Mouse (Mus musculus): ENCODE measurements around the gene Fyb. TPM values are rescaled to one million over a fixed set of nuclear protein-coding genes. Genes with fewer than 3 reads are reported as not detected.

Gene Fyb
- polyA plus RNA-seq, 1 experiment: 97.3 TPM

- WGBS: 77% methylated on average over 1 of the region's 1 CpGs
- no peaks in the 10 kb centered on the region for H3K36me3 ChIP-seq (ENCODE audit: control insufficient read depth, insufficient read depth, low read length)
- no peak for TF ChIP-seq CTCF (IDR thresholded peaks at IDR 0.05; ENCODE audit: extremely low read depth, insufficient read length, insufficient replicate concordance, low read depth, low read length)
- no peak for TF ChIP-seq POLR2A (IDR thresholded peaks at IDR 0.05; ENCODE audit: low read depth, low read length)
These were observed 124.4 kb downstream of the Fyb start for GRCm38 (mm10) chr15:6647066-6647465.

GRCm38 (mm10) chr15:6648757-6649403 is 126.2 kb downstream of the Fyb start:
- WGBS: 68% methylated on average over 7 of the region's 7 CpGs
- no peak overlapping the region for H3K4me3 ChIP-seq (ENCODE audit: low read depth, low read length)

More at GRCm38 (mm10) chr15:6647066-6647465, 124.4 kb downstream of the Fyb start:
- Histone ChIP-seq H3K4me3 (ENCODE audit: low read depth, low read length) (no peak overlapping the region), H3K4me1 (ENCODE audit: control insufficient read depth, insufficient read depth, insufficient read length, low read length) (no peaks in the 10 kb centered on the region), H3K27me3 (ENCODE audit: control insufficient read depth, insufficient read depth, low read length) (no peaks in the 10 kb centered on the region), H3K27ac (ENCODE audit: insufficient read depth, low read depth, low read length) (no peak overlapping the region)

GRCm38 (mm10) chr15:6653046-6653445 is 130.4 kb downstream of the Fyb start:
- Histone ChIP-seq H3K36me3 (ENCODE audit: control insufficient read depth, insufficient read depth, low read length) (no peaks in the 10 kb centered on the region), H3K4me1 (ENCODE audit: control insufficient read depth, insufficient read depth, insufficient read length, low read length) (no peaks in the 10 kb centered on the region), H3K4me3 (ENCODE audit: low read depth, low read length) (no peak overlapping the region), H3K27ac (ENCODE audit: insufficient read depth, low read depth, low read length) (no peak overlapping the region), H3K27me3 (ENCODE audit: control insufficient read depth, insufficient read depth, low read length) (no peaks in the 10 kb centered on the region)
- 57% methylated on average over 4 of the region's 4 CpGs for WGBS
- no peak for TF ChIP-seq CTCF (IDR thresholded peaks at IDR 0.05; ENCODE audit: extremely low read depth, insufficient read length, insufficient replicate concordance, low read depth, low read length)
- no peak for TF ChIP-seq POLR2A (IDR thresholded peaks at IDR 0.05; ENCODE audit: low read depth, low read length)

More at GRCm38 (mm10) chr15:6648757-6649403, 126.2 kb downstream of the Fyb start:
- H3K27ac ChIP-seq (ENCODE audit: insufficient read depth, low read depth, low read length): no peak overlapping the region
- no peaks in the 10 kb centered on the region for H3K4me1 ChIP-seq (ENCODE audit: control insufficient read depth, insufficient read depth, insufficient read length, low read length)
- TF ChIP-seq CTCF (IDR thresholded peaks at IDR 0.05; ENCODE audit: extremely low read depth, insufficient read length, insufficient replicate concordance, low read depth, low read length) (no peak), POLR2A (IDR thresholded peaks at IDR 0.05; ENCODE audit: low read depth, low read length) (no peak)
- no peaks in the 10 kb centered on the region for H3K36me3 ChIP-seq (ENCODE audit: control insufficient read depth, insufficient read depth, low read length)
- H3K27me3 ChIP-seq (ENCODE audit: control insufficient read depth, insufficient read depth, low read length): no peaks in the 10 kb centered on the region

GRCm38 (mm10) chr15:6658081-6658480 is 135.4 kb downstream of the Fyb start:
- no peak for TF ChIP-seq CTCF (IDR thresholded peaks at IDR 0.05; ENCODE audit: extremely low read depth, insufficient read length, insufficient replicate concordance, low read depth, low read length)
- no peak for TF ChIP-seq POLR2A (IDR thresholded peaks at IDR 0.05; ENCODE audit: low read depth, low read length)
- Histone ChIP-seq H3K4me1 (ENCODE audit: control insufficient read depth, insufficient read depth, insufficient read length, low read length) (no peaks in the 10 kb centered on the region), H3K36me3 (ENCODE audit: control insufficient read depth, insufficient read depth, low read length) (no peaks in the 10 kb centered on the region), H3K27me3 (ENCODE audit: control insufficient read depth, insufficient read depth, low read length) (no peaks in the 10 kb centered on the region), H3K27ac (ENCODE audit: insufficient read depth, low read depth, low read length) (no peak overlapping the region), H3K4me3 (ENCODE audit: low read depth, low read length) (no peak overlapping the region)
- 55% methylated on average over 4 of the region's 4 CpGs for whole genome bisulfite sequencing

GRCm38 (mm10) chr15:6661951-6662350 is 139.3 kb downstream of the Fyb start:
- Histone ChIP-seq H3K36me3 (ENCODE audit: control insufficient read depth, insufficient read depth, low read length) (no peaks in the 10 kb centered on the region), H3K4me1 (ENCODE audit: control insufficient read depth, insufficient read depth, insufficient read length, low read length) (no peaks in the 10 kb centered on the region), H3K27me3 (ENCODE audit: control insufficient read depth, insufficient read depth, low read length) (no peaks in the 10 kb centered on the region), H3K27ac (ENCODE audit: insufficient read depth, low read depth, low read length) (no peak overlapping the region), H3K4me3 (ENCODE audit: low read depth, low read length) (no peak overlapping the region)
- TF ChIP-seq CTCF (IDR thresholded peaks at IDR 0.05; ENCODE audit: extremely low read depth, insufficient read length, insufficient replicate concordance, low read depth, low read length) (no peak), POLR2A (IDR thresholded peaks at IDR 0.05; ENCODE audit: low read depth, low read length) (no peak)
- 61% methylated on average over 3 of the region's 3 CpGs for WGBS

GRCm38 (mm10) chr15:6663991-6664390 is 141.3 kb downstream of the Fyb start:
- H3K27me3 ChIP-seq (ENCODE audit: control insufficient read depth, insufficient read depth, low read length): no peaks in the 10 kb centered on the region
- H3K36me3 ChIP-seq (ENCODE audit: control insufficient read depth, insufficient read depth, low read length): no peaks in the 10 kb centered on the region
- H3K4me3 ChIP-seq (ENCODE audit: low read depth, low read length): no peak overlapping the region
- no peak overlapping the region for H3K27ac ChIP-seq (ENCODE audit: insufficient read depth, low read depth, low read length)
- no peaks in the 10 kb centered on the region for H3K4me1 ChIP-seq (ENCODE audit: control insufficient read depth, insufficient read depth, insufficient read length, low read length)
- 71% methylated on average over 7 of the region's 7 CpGs for WGBS
- no peak for TF ChIP-seq CTCF (IDR thresholded peaks at IDR 0.05; ENCODE audit: extremely low read depth, insufficient read length, insufficient replicate concordance, low read depth, low read length)
- no peak for TF ChIP-seq POLR2A (IDR thresholded peaks at IDR 0.05; ENCODE audit: low read depth, low read length)

GRCm38 (mm10) chr15:6666072-6666471 is 143.4 kb downstream of the Fyb start:
- Histone ChIP-seq H3K4me1 (ENCODE audit: control insufficient read depth, insufficient read depth, insufficient read length, low read length) (no peaks in the 10 kb centered on the region), H3K27me3 (ENCODE audit: control insufficient read depth, insufficient read depth, low read length) (no peaks in the 10 kb centered on the region; the same call in 1 of the 2 replicates), H3K36me3 (ENCODE audit: control insufficient read depth, insufficient read depth, low read length) (no peaks in the 10 kb centered on the region), H3K27ac (ENCODE audit: insufficient read depth, low read depth, low read length) (no peak overlapping the region), H3K4me3 (ENCODE audit: low read depth, low read length) (no peak overlapping the region)
- TF ChIP-seq CTCF (IDR thresholded peaks at IDR 0.05; ENCODE audit: extremely low read depth, insufficient read length, insufficient replicate concordance, low read depth, low read length) (no peak), POLR2A (IDR thresholded peaks at IDR 0.05; ENCODE audit: low read depth, low read length) (no peak)
- WGBS: 35% methylated on average over 5 of the region's 5 CpGs

Data from small intestine, adult 2 months (tissue).